Mouse (Mus musculus) embryonic fibroblast, embryonic 13.5 days (primary cell): Measurements from ENCODE around the gene Uba3.

Experiments used
- CTCF ChIP-seq: IDR thresholded peaks from 2 replicates; pipeline ENCODE4 v1.5.1; 2011; ENCODE audit warnings: mild to moderate bottlenecking, control low read depth, low read length, moderate library complexity, borderline replicate concordance; ENCODE audit not compliant: insufficient read depth
- POLR2A ChIP-seq: IDR thresholded peaks from 2 replicates; pipeline ENCODE4 v1.6.1; 2011; ENCODE audit warnings: low read depth, mild to moderate bottlenecking, control low read depth, low read length, moderate library complexity

DNA sequence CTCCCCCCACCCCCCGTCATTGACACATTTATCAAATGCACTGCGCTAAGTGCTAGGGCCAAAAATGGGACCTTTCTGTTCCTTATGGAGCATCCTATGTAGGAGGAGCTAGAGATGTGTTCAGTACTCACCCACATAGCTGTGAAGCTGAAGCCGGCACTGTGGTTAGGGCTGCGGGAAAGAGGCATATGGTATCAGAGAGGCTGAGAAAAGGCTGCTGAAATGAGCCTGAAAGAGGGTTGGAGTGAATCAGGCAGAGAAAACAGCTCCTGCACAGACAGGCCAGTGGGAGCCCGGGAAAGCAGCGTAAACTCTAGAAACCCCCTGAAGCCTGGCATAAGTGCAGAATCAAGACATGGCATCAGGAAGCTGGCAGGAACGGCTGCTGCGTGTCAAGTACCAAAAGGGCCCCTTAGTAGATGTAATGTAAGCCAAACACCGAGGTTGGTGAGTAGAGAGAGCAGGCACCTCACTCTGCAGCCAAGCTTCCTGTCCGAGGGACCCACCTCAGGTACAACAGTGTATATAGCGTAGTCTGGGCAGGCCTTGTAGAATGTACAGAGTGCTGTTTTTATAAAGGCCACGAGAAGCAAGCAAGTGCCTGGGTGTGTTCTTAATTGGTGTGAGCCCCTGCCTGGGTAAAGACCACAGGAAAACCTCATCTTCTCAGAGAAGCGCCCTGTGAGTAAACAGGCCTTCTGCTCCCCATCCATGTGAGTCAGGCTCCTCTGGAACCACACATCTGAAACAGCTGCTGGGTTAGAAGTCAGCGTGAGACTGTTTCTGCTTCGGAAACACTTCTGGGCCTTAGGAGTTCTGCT lies 16.0 kb upstream of the Uba3 start:
- no peak for TF ChIP-seq CTCF
- no peak for TF ChIP-seq POLR2A
